Mouse (Mus musculus): ENCODE measurements around the gene Akr1c6. TPM values are rescaled to one million over a fixed set of nuclear protein-coding genes. Genes with fewer than 3 reads are reported as not detected.

Akr1c6 gene
- polyA plus RNA-seq, 1 experiment, result not detected

- Histone ChIP-seq H3K27ac (ENCODE audit: insufficient read depth, low read depth, low read length) (no peak overlapping the region), H3K36me3 (ENCODE audit: control insufficient read depth, insufficient read depth, low read length) (no peaks in the 10 kb centered on the region), H3K4me3 (ENCODE audit: low read depth, low read length) (no peak overlapping the region), H3K27me3 (ENCODE audit: control insufficient read depth, insufficient read depth, low read length) (no peaks in the 10 kb centered on the region), H3K4me1 (ENCODE audit: control insufficient read depth, insufficient read depth, insufficient read length, low read length) (no peaks in the 10 kb centered on the region)
- TF ChIP-seq POLR2A (IDR thresholded peaks at IDR 0.05; ENCODE audit: low read depth, low read length), result no peak
- TF ChIP-seq CTCF (IDR thresholded peaks at IDR 0.05; ENCODE audit: extremely low read depth, insufficient read length, insufficient replicate concordance, low read depth, low read length), result no peak
These were observed 29.4 kb upstream of the Akr1c6 start for GRCm38 (mm10) chr13:4404726-4405125.

- H3K4me3 ChIP-seq (ENCODE audit: low read depth, low read length), result no peak overlapping the region
- H3K4me1 ChIP-seq (ENCODE audit: control insufficient read depth, insufficient read depth, insufficient read length, low read length), result no peaks in the 10 kb centered on the region
- TF ChIP-seq POLR2A (IDR thresholded peaks at IDR 0.05; ENCODE audit: low read depth, low read length), result no peak
- TF ChIP-seq CTCF (IDR thresholded peaks at IDR 0.05; ENCODE audit: extremely low read depth, insufficient read length, insufficient replicate concordance, low read depth, low read length), result no peak
- H3K27ac ChIP-seq (ENCODE audit: insufficient read depth, low read depth, low read length), result no peak overlapping the region
- H3K36me3 ChIP-seq (ENCODE audit: control insufficient read depth, insufficient read depth, low read length), result no peaks in the 10 kb centered on the region
- 79% methylated on average over 1 of the region's 1 CpGs for WGBS
- no peaks in the 10 kb centered on the region for H3K27me3 ChIP-seq (ENCODE audit: control insufficient read depth, insufficient read depth, low read length)
These were observed 27.3 kb upstream of the Akr1c6 start for GRCm38 (mm10) chr13:4406771-4407170.

GRCm38 (mm10) chr13:4428558-4428957 is 5.5 kb upstream of the Akr1c6 start:
- no peak for TF ChIP-seq CTCF (IDR thresholded peaks at IDR 0.05; ENCODE audit: extremely low read depth, insufficient read length, insufficient replicate concordance, low read depth, low read length)
- no peak for TF ChIP-seq POLR2A (IDR thresholded peaks at IDR 0.05; ENCODE audit: low read depth, low read length)
- Histone ChIP-seq H3K36me3 (ENCODE audit: control insufficient read depth, insufficient read depth, low read length) (no peaks in the 10 kb centered on the region), H3K27ac (ENCODE audit: insufficient read depth, low read depth, low read length) (no peak overlapping the region), H3K4me3 (ENCODE audit: low read depth, low read length) (no peak overlapping the region), H3K4me1 (ENCODE audit: control insufficient read depth, insufficient read depth, insufficient read length, low read length) (no peaks in the 10 kb centered on the region), H3K27me3 (ENCODE audit: control insufficient read depth, insufficient read depth, low read length) (no peaks in the 10 kb centered on the region)
- 81% methylated on average over 2 of the region's 2 CpGs for WGBS

- Histone ChIP-seq H3K4me3 (ENCODE audit: low read depth, low read length) (no peak overlapping the region), H3K27ac (ENCODE audit: insufficient read depth, low read depth, low read length) (no peak overlapping the region), H3K4me1 (ENCODE audit: control insufficient read depth, insufficient read depth, insufficient read length, low read length) (no peaks in the 10 kb centered on the region), H3K36me3 (ENCODE audit: control insufficient read depth, insufficient read depth, low read length) (no peaks in the 10 kb centered on the region), H3K27me3 (ENCODE audit: control insufficient read depth, insufficient read depth, low read length) (no peaks in the 10 kb centered on the region)
- WGBS, result 22% methylated on average over 2 of the region's 2 CpGs
- no peak for TF ChIP-seq POLR2A (IDR thresholded peaks at IDR 0.05; ENCODE audit: low read depth, low read length)
- no peak for TF ChIP-seq CTCF (IDR thresholded peaks at IDR 0.05; ENCODE audit: extremely low read depth, insufficient read length, insufficient replicate concordance, low read depth, low read length)
These were observed 5.1 kb upstream of the Akr1c6 start for GRCm38 (mm10) chr13:4429034-4429433.

- H3K36me3 ChIP-seq (ENCODE audit: control insufficient read depth, insufficient read depth, low read length), result no peaks in the 10 kb centered on the region
- no peaks in the 10 kb centered on the region for H3K27me3 ChIP-seq (ENCODE audit: control insufficient read depth, insufficient read depth, low read length)
- TF ChIP-seq POLR2A (IDR thresholded peaks at IDR 0.05; ENCODE audit: low read depth, low read length) (no peak), CTCF (IDR thresholded peaks at IDR 0.05; ENCODE audit: extremely low read depth, insufficient read length, insufficient replicate concordance, low read depth, low read length) (no peak)
- no peak overlapping the region for H3K27ac ChIP-seq (ENCODE audit: insufficient read depth, low read depth, low read length)
- 62% methylated on average over 1 of the region's 1 CpGs for WGBS
- H3K4me3 ChIP-seq (ENCODE audit: low read depth, low read length), result no peak overlapping the region
- H3K4me1 ChIP-seq (ENCODE audit: control insufficient read depth, insufficient read depth, insufficient read length, low read length), result no peaks in the 10 kb centered on the region
These were observed 3.0 kb upstream of the Akr1c6 start for GRCm38 (mm10) chr13:4431129-4431528.

DNA sequence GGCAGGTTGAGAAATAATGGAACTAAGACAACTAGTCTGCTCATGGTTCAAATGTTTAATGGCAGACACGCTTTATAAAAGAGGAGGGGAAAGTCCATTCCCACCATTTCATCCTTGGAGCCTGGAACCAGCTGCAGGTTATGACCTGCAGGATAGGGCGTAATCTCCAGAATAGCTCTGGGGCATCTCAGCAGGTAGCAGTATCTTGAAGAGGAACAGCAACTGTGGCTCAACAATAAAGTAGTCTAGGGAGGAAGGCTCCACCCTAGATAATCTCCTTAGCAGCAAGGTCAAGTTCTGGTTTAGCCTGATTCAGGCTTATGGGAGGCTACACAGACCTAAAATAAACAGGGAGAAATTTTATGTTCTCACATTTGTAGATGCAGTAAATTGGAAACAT is 31.5 kb downstream of the Akr1c6 start:
- 93% methylated on average over 2 of the region's 2 CpGs for WGBS
- no peak overlapping the region for H3K27ac ChIP-seq (ENCODE audit: insufficient read depth, low read depth, low read length)
- no peak for TF ChIP-seq CTCF (IDR thresholded peaks at IDR 0.05; ENCODE audit: extremely low read depth, insufficient read length, insufficient replicate concordance, low read depth, low read length)
- TF ChIP-seq POLR2A (IDR thresholded peaks at IDR 0.05; ENCODE audit: low read depth, low read length), result no peak
- no peak overlapping the region for H3K4me3 ChIP-seq (ENCODE audit: low read depth, low read length)
- no peaks in the 10 kb centered on the region for H3K36me3 ChIP-seq (ENCODE audit: control insufficient read depth, insufficient read depth, low read length)
- H3K4me1 ChIP-seq (ENCODE audit: control insufficient read depth, insufficient read depth, insufficient read length, low read length), result no peaks in the 10 kb centered on the region
- H3K27me3 ChIP-seq (ENCODE audit: control insufficient read depth, insufficient read depth, low read length), result no peaks in the 10 kb centered on the region

DNA sequence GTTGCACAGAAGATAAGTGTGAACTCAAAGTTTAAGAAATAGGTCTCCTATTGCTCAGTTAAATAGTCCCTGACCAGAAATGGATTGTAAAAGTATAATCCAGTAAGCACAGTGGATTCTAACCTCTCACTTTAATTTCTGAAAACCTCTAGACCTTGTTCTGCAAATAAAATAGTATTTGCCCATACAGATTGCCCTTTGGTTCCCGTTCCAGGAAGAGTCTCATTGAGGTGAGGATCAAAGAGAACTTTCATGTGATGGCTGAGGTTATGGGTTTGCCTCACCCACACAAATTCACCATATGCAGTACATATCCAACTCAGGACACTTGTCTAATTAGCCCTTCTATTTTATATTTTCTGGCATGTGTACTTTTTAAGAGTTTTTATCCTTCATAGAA is 33.8 kb downstream of the Akr1c6 start:
- TF ChIP-seq POLR2A (IDR thresholded peaks at IDR 0.05; ENCODE audit: low read depth, low read length), result no peak
- TF ChIP-seq CTCF (IDR thresholded peaks at IDR 0.05; ENCODE audit: extremely low read depth, insufficient read length, insufficient replicate concordance, low read depth, low read length), result no peak
- Histone ChIP-seq H3K27ac (ENCODE audit: insufficient read depth, low read depth, low read length) (no peak overlapping the region), H3K4me3 (ENCODE audit: low read depth, low read length) (no peak overlapping the region), H3K36me3 (ENCODE audit: control insufficient read depth, insufficient read depth, low read length) (no peaks in the 10 kb centered on the region), H3K27me3 (ENCODE audit: control insufficient read depth, insufficient read depth, low read length) (no peaks in the 10 kb centered on the region), H3K4me1 (ENCODE audit: control insufficient read depth, insufficient read depth, insufficient read length, low read length) (no peaks in the 10 kb centered on the region)
- WGBS, result 30% methylated on average over 1 of the region's 1 CpGs

Other genes with a start within 250 kb of the Akr1c6 start
- 5.9 and 16.2 TPM in 2 replicates for gene Akr1c13, start 243.2 kb upstream of the Akr1c6 start, polyA plus RNA-seq (2012; rRNA removed)
- 2.0 and 2.8 TPM in 2 replicates for gene Akr1c19, start 205.6 kb upstream of the Akr1c6 start, polyA plus RNA-seq (2012; rRNA removed)
- 6.0 and 13.0 TPM in 2 replicates for gene Akr1c12, start 154.9 kb upstream of the Akr1c6 start, polyA plus RNA-seq (2012; rRNA removed)
- not detected in 2 replicates for gene Akr1c20, start 89.0 kb downstream of the Akr1c6 start, polyA plus RNA-seq (2012; rRNA removed)
- not detected in 2 replicates for gene Akr1c21, start 139.8 kb downstream of the Akr1c6 start, polyA plus RNA-seq (2012; rRNA removed)
- gene Akr1e1, start 174.9 kb downstream of the Akr1c6 start, polyA plus RNA-seq (2012; rRNA removed), result 0.56 and 0.67 TPM in 2 replicates

Data from small intestine, adult 2 months (tissue).